Mouse (Mus musculus) megakaryocyte progenitor cell, adult 5-6 weeks (primary cell): ENCODE measurements at regions not wholly inside any gene's neighbourhood (a gene's known extent, or its start where the extent isn't known, plus 50 kb on each side); places are given as distances from the start of the nearest gene placed in this dataset.

Experiments used
- ATAC-seq: replicated peaks from 2 replicates; pipeline ENCODE4 v1.8.0; 2016; ENCODE audit warnings: mild to moderate bottlenecking, moderate TSS enrichment, inconsistent platforms; ENCODE audit not compliant: poor library complexity

DNA sequence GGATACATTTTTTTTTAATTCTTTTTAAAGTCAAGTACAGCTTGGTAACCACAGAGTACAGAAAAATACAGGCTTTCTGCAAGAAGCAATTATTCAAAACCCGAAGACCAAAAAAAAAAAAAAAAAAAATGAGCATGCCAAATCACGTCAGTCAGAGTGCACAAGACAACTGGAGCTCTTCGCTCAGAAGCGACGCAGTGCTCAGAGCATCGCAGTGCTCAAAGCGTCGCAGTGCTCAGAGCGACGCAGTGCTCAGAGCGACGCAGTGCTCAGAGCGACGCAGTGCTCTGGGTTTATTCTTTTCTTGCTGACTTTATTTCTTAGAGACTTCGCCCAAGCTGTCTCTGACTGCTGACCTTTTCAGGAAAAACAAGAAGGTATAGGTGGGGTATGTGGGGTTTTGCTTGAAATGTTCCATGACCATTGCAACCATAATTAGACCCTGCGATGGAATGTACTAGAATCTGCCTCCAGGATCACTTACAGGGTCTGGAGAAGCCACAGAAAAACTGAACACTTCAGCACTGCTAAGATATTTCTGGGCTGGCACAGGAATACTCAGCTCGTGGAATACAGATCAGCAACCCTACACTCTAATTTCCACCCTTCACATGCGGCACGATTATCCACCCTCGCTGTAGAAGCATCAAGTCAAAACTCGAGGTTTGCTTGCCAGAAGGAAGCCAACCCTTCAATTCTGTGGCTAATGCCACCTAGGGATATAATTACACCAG lies 384.3 kb downstream of the Wdr11 start:
- ATAC-seq, result no peak

DNA sequence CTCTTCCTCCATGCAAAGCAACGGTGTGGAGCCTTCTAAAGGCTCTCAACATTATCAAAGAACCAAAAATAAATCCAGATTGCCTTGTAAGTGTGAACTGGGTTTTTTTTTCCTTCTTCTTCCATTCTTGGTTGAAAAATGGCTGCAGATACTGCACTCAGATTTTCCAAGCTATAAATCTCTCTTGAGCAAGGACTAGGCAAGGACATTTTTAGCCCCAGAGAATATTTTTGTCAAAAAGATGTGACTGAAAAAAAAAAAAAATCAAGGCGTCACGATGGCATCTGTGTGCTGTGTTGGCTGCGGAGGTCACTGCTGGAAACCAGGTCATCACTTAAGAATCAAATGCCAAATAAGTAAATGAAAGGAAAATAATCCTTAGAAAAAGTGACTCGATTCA lies 386.9 kb downstream of the Wdr11 start:
- ATAC-seq, result no peak

GRCm38 (mm10) chr7:129979337-129979736 lies 387.7 kb downstream of the Wdr11 start:
- no peak for ATAC-seq

GRCm38 (mm10) chr7:129980501-129980900 lies 388.8 kb downstream of the Wdr11 start:
- no peak for ATAC-seq

GRCm38 (mm10) chr7:129982411-129982810 lies 390.7 kb downstream of the Wdr11 start:
- no peak for ATAC-seq

DNA sequence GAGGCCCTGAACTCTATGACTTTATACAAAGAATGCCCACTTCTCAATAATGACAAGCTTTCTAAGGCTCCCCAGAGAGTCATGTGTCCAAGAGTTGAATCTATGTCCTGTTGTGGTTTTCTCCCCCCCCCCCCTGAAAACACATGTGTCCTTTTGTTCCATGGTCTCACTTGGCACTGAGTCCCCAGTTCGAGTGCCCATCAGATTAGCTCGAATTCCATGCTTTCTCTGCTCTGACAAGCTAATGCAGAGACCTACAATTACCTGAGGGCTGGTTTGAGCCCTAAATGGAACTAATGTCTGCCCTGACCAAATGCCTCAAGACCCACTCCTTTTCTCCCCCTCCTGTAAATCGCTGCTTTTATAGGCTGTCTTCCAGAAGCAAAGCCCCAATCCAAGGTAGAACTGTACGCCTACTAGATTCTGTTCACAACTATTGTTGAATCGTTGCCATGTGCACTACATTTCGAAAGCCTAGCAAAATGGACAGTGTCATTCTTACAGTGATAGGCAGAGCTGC lies 392.0 kb downstream of the Wdr11 start:
- no peak for ATAC-seq

GRCm38 (mm10) chr7:129984367-129984766 lies 392.7 kb downstream of the Wdr11 start:
- ATAC-seq, result no peak

GRCm38 (mm10) chr7:129987119-129987665 lies 395.5 kb downstream of the Wdr11 start:
- no peak for ATAC-seq

DNA sequence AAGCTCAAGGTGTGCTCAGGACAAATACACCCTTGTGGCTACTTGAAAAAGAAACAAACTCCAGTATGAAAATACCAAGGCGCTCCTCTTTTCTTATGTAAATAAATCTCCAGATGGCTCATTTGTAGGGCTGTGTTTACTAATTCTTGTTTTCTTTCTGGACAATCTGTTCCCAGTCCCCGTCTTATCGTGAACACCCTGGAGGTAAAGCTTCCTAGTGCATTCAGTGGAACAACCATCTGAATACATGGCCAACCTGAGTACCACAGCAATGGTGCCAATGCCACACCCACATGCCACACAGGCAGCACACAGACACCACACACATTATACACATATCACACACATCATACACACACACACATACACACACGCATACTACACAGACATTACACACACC lies 396.1 kb downstream of the Wdr11 start:
- no peak for ATAC-seq

GRCm38 (mm10) chr7:129993446-129994223 lies 402.0 kb downstream of the Wdr11 start:
- ATAC-seq, result no peak

- ATAC-seq, result peak; percentile 63
Measured at GRCm38 (mm10) chr7:129995529-129995928, 403.9 kb downstream of the Wdr11 start.

DNA sequence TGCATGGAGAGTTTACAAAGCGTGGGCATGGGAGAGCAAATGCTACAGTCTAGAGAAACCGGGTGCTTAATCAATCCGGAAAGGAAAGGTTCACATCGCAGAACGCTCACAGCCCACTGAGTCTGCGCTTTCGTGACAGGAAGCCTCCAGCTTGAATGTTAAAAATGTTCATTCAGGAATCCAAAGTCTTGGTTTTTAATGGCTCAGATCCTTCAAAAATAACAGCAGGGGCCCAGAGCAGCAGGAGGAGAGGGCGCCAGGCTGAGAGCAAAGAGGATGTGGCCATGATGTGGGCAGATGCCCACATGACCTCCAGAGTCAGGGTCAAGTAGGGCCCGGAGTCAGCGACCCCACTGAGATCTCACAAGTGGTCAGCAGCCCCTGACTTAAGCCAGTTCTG lies 409.4 kb downstream of the Wdr11 start:
- no peak for ATAC-seq

DNA sequence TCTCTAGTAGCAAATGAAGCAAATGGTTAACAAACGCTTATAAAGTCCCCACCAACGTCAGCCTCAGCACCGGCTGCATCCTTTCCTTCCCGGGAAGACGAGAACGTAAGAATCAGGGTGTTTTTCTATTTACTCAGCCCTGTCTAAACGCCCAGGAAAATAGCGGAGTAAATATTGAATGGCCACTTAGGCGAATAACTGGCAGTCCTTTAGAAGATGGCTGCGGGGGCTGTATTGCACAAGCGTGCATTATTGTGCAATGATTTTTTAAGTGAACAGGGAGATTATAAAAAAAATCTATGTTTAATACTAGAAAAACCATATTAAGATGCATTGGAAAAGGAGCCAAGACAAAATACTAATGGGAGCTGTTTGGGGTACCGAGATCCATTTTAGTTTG lies 410.3 kb downstream of the Wdr11 start:
- no peak for ATAC-seq

GRCm38 (mm10) chr7:130005406-130005805 lies 413.7 kb downstream of the Wdr11 start:
- no peak for ATAC-seq

DNA sequence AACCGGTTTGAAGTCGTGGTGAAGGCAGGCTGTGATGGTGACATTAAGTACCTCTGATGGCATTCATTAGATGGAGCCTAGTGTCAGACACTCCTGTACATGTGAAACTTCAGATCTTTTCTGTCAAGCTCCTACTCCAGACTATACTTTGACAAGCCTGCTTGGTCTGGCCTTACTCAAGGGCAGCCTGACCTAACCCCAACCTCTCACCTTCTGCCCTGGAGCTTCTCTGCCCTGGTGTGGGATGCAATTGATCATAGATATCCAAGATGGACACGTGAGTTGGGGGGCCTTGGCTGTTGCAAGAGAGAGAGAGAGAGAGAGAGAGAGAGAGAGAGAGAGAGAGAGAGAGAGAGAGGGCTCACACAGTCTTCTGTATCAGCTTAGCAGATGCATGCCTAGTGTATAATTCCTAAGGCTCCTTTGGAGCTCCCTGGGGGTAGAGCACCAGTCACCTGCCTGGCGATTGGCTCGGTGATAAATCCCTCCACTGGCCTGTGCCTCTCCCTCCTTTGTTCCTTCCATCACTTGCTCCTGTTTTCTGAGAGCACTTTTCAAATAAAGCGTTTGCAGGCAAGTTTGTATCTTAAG lies 416.4 kb downstream of the Wdr11 start:
- ATAC-seq, result no peak

DNA sequence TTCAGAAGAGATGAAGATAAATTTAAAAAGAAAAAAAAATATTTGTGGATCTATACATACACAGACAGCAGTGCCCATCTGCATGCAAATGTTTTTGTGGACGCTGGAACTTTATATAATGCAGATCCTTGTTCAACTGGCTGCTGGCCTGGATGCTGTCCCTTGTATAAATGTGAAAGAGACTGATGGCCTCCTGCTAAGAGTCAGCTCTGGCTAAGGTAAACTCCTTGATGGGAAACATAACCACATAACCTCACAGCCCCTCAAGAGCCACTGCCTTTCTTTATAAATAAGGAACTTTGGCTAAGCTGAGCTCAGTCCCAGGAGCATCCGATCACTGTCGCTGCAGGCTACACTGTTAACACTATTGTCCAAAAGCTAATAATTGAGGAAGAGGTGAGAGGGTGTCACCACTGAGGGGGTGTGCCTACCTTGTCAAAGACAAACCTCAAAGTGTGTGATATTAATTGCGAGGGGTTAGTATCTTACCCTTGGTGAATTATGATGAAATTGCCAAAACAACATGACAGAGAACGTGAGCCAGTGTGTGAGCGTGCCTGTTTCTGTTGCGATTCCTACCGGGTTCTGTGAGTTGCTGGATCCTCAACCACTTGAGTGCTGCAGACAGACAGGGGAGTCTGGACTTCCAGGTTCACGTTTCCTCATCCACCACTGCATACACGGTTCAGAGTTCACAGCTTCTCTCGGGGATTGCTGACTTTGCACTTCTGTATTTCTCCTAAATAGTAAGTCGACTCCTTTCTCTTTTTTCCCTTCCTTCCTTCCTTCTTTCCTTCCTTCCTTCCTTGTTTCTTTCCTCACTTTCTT lies 417.1 kb downstream of the Wdr11 start:
- ATAC-seq, result no peak

DNA sequence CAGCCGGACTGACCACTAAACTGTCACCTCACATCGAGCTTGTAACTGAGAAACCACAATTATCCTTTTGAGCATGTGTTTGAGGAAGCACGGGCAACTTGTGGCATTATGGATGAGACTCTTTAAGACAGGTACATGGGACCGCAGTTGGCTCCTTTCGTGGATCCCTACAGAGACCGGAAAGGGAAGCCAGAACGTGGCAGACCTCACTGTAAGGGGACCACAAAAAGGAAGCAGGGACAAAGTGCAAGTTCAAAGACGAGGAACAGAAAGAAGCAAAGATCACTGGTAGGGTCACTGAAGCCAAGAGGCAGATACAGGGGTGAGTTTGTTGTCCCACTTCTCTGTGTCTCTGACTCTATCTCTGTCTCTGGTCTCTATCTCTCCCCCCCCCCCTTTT lies 420.4 kb downstream of the Wdr11 start:
- peak; percentile 89 for ATAC-seq

- ATAC-seq, result no peak
Measured at GRCm38 (mm10) chr7:130013109-130013508, 421.4 kb downstream of the Wdr11 start.

GRCm38 (mm10) chr7:130014609-130015008 lies 422.9 kb downstream of the Wdr11 start:
- no peak for ATAC-seq

- ATAC-seq, result no peak
Measured at GRCm38 (mm10) chr7:130015375-130016014, 423.8 kb downstream of the Wdr11 start.
